ENCODE assay signal across 20 mouse cellular contexts in the genomic region with DNA sequence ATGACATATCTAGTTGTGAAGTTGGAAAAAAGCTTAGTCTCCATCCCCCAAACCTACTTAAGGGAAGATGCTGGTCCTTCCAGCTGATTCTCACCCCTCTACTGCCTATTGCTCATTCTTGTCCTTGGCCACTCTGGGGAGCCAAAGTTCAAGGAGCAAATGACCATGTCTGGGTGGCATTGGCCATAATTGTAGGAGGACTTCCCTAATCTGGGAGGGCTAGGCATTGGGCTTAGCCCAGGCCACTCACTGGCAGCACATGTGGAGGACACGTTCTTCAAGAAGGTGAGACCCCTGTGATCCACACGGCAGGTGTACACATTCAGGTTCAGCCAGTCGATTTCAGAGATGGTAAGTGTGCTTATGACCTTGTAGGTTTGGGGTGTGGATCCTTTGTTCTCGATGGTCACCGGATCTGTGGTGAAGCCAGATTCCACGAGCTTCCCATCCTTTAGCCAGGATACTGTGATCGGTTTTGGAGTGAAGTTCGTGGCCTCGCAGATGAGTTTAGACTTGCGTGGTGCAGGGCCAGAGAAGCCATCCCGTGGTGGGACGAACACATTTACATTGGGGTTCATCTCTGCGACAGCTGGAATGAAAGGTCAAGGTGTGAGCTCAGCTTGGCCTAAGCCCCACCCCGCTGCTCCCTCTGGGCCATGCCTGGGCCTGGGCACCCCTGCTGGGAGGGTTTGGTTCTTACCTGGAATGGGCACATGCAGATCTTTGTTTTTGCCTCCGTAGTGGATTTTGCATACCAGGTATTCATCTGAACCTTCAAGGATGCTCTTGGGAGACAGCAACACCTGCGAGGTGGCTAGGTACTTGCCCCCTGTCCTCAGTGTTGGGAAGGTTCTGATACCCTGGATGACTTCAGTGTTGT.
DNase-seq lines count a peak whose midpoint lies in the region; ATAC-seq and TF ChIP-seq lines count a peak whose summit lies in the region.
"Had no signal": no experiment of that assay in that cellular context is flagged by ENCODE, and none has a peak within 500 bp of the region (broad histone marks: within the 10 kb centered on the region; RNA-seq: fewer than 3 reads in every experiment).

No protein-coding gene starts in this region.

- H3K4me3 ChIP-seq in bone marrow, adult 2 months (replicated peaks; ENCODE audit: control insufficient read depth, low read depth, low read length): no peak overlapping the region
- H3K4me3 ChIP-seq in intestine, embryonic 15.5 days (replicated peaks): no peak overlapping the region
- H3K4me3 ChIP-seq: embryonic facial prominence, embryonic 10.5 days; forebrain, embryonic 13.5 days; heart, embryonic 12.5 days; hindbrain, embryonic 12.5 days had no signal

- H3K9ac ChIP-seq in intestine, embryonic 15.5 days: no peak overlapping the region
- H3K9ac ChIP-seq: forebrain, embryonic 13.5 days; forebrain, postnatal 0 days; heart, embryonic 12.5 days; hindbrain, embryonic 12.5 days had no signal

- TF ChIP-seq POLR2A in bone marrow, adult 2 months (IDR thresholded peaks at IDR 0.05; ENCODE audit: borderline replicate concordance, control insufficient read depth, low read depth, low read length): no peak

- no peaks in the 10 kb centered on the region for H3K9me3 ChIP-seq in intestine, embryonic 15.5 days
- H3K9me3 ChIP-seq: heart, embryonic 12.5 days; hindbrain, embryonic 12.5 days had no signal

- peak; percentile 33 for DNase-seq in adrenal gland, adult 2 months
- no peak for DNase-seq in adrenal gland, postnatal 4 days (ENCODE audit: low spot score in 2 of 2)
- peak; percentile 29 for DNase-seq in thymus, postnatal 4 days
- DNase-seq in thymus, postnatal 10 days (ENCODE audit: low spot score in 2 of 2): no peak
- DNase-seq in liver: no peak
- DNase-seq: adrenal gland, adult 8-10 months; cerebellum, adult 18-20 months; cerebellum, adult 9-11 months; forebrain, postnatal 0 days; gastrocnemius, postnatal 14 days; heart, postnatal 4 days had no signal

- H3K27me3 ChIP-seq in intestine, embryonic 15.5 days (replicated peaks): no peaks in the 10 kb centered on the region
- H3K27me3 ChIP-seq: forebrain, embryonic 13.5 days; heart, embryonic 12.5 days; hindbrain, embryonic 12.5 days had no signal

- peak overlapping the region; percentile 1; the same call in 1 of the 2 replicates for H3K27ac ChIP-seq in bone marrow, adult 2 months (ENCODE audit: control insufficient read depth, insufficient read depth, low read depth, low read length, poor library complexity)
- no peak overlapping the region for H3K27ac ChIP-seq in intestine, embryonic 15.5 days
- H3K27ac ChIP-seq: embryonic facial prominence, embryonic 10.5 days; forebrain, embryonic 13.5 days; hindbrain, embryonic 12.5 days had no signal

- WGBS in bone marrow, adult 2 months: 83% methylated on average over 16 of the region's 16 CpGs
- WGBS in intestine, embryonic 15.5 days: 87% methylated on average over 16 of the region's 16 CpGs

- no peaks in the 10 kb centered on the region for H3K36me3 ChIP-seq in intestine, embryonic 15.5 days
- H3K36me3 ChIP-seq: embryonic facial prominence, embryonic 10.5 days; heart, embryonic 12.5 days; hindbrain, embryonic 12.5 days had no signal

- no peak overlapping the region for H3K4me2 ChIP-seq in intestine, embryonic 15.5 days (replicated peaks)
- H3K4me2 ChIP-seq: forebrain, embryonic 13.5 days; heart, embryonic 12.5 days; hindbrain, embryonic 12.5 days had no signal

- no peak for ATAC-seq in intestine, embryonic 15.5 days
- ATAC-seq: activated CD4-positive, CD25-positive, alpha-beta regulatory T cell, adult 4 months; forebrain, embryonic 13.5 days; forebrain, postnatal 0 days; hindbrain, embryonic 16.5 days; inflammation-experienced regulatory T-cells, adult 6 months had no signal

- H3K4me1 ChIP-seq in bone marrow, adult 2 months (ENCODE audit: control insufficient read depth, insufficient read depth, low read length): peaks cover 4% of the 10 kb centered on the region; the same call in 1 of the 2 replicates
- no peaks in the 10 kb centered on the region for H3K4me1 ChIP-seq in intestine, embryonic 15.5 days (replicated peaks)
- H3K4me1 ChIP-seq: embryonic facial prominence, embryonic 10.5 days; forebrain, embryonic 13.5 days; heart, embryonic 12.5 days; hindbrain, embryonic 12.5 days had no signal

- no peak for TF ChIP-seq CTCF in bone marrow, adult 2 months (IDR thresholded peaks at IDR 0.05; ENCODE audit: control insufficient read depth, insufficient read depth, low read length)

Comparison
In these comparisons a context has a peak if more than half of its experiments do, and no peak if none do; other contexts are left out.
1. DNase-seq: peak in adrenal gland, adult 2 months (single experiment) and thymus, postnatal 4 days (single experiment); none in adrenal gland, postnatal 4 days (0 of 2), thymus, postnatal 10 days (0 of 2) and liver (single experiment).